Comparison of ENCODE assay signal across 24 mouse cellular contexts in the genomic region with DNA sequence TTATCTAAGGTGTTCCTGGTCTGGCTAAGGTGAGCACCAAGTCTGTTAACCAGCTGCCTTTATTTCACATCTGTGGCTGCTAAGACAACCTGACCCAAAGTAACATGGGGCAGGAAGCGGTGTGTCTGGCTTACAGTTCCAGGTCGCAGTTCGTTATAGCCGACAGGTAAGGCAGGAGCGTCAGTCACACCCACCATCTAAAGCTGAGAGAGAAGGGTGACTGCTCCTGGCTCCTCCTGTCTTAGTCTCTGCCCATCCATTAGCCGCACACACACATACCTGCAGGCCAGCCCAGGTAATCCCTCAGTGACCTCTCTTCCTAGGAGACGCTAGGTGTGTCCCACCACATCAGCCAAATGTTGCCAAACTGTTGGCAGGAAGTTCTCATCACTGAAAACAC. TPM values are rescaled to one million over a fixed set of nuclear protein-coding genes. Genes with fewer than 3 reads are reported as not detected.
A peak's percentile ranks its signal among the peaks of the same experiment; 100 is the strongest.
DNase-seq lines count a peak whose midpoint lies in the region; ATAC-seq lines count a peak whose summit lies in the region.
"Had no signal": no experiment of that assay in that cellular context is flagged by ENCODE, and none has a peak within 500 bp of the region (broad histone marks: within the 10 kb centered on the region; RNA-seq: fewer than 3 reads in every experiment).

No protein-coding gene starts in this region.

- no peak for ATAC-seq in heart, embryonic 12.5 days (ENCODE audit: insufficient number of reproducible peaks, low FRiP score)
- ATAC-seq in megakaryocyte, adult 5-6 weeks (ENCODE audit: poor library complexity, severe bottlenecking) = no peak
- peak; percentile 32 for ATAC-seq in inflammation-experienced regulatory T-cells, adult 6 months
- no peak for ATAC-seq in midbrain, embryonic 13.5 days
- ATAC-seq: hindbrain, embryonic 16.5 days had no signal

- H3K4me2 ChIP-seq in heart, embryonic 12.5 days = no peak overlapping the region
- H3K4me2 ChIP-seq in midbrain, embryonic 13.5 days (replicated peaks) = no peak overlapping the region
- H3K4me2 ChIP-seq: embryonic facial prominence, embryonic 12.5 days; embryonic facial prominence, embryonic 15.5 days; heart, embryonic 11.5 days; heart, embryonic 15.5 days; hindbrain, embryonic 13.5 days had no signal

- 64% methylated on average over 7 of the region's 7 CpGs for WGBS in heart, embryonic 12.5 days
- 84% methylated on average over 7 of the region's 7 CpGs for WGBS in midbrain, embryonic 13.5 days

- no peak overlapping the region for H3K9ac ChIP-seq in heart, embryonic 12.5 days
- H3K9ac ChIP-seq in midbrain, embryonic 13.5 days (replicated peaks) = no peak overlapping the region
- H3K9ac ChIP-seq: embryonic facial prominence, embryonic 12.5 days; embryonic facial prominence, embryonic 15.5 days; forebrain, postnatal 0 days; heart, embryonic 15.5 days had no signal

- H3K27ac ChIP-seq in heart, embryonic 12.5 days (ENCODE audit: poor library complexity, severe bottlenecking) = no peak overlapping the region
- H3K27ac ChIP-seq in midbrain, embryonic 13.5 days = no peak overlapping the region
- H3K27ac ChIP-seq: embryonic facial prominence, embryonic 12.5 days; embryonic facial prominence, embryonic 15.5 days; heart, embryonic 15.5 days; hindbrain, embryonic 13.5 days had no signal

- peak; percentile 1 for DNase-seq in adrenal gland, adult 2 months
- no peak for DNase-seq in adrenal gland, postnatal 25 days
- peak; percentile 91 for DNase-seq in heart, adult 11 months

- no peaks in the 10 kb centered on the region for H3K27me3 ChIP-seq in heart, embryonic 12.5 days (replicated peaks)
- H3K27me3 ChIP-seq in megakaryocyte, embryonic 14.5 days (replicated peaks) = no peaks in the 10 kb centered on the region
- no peaks in the 10 kb centered on the region for H3K27me3 ChIP-seq in midbrain, embryonic 13.5 days
- H3K27me3 ChIP-seq: embryonic facial prominence, embryonic 12.5 days; embryonic facial prominence, embryonic 15.5 days; heart, embryonic 15.5 days; hindbrain, embryonic 13.5 days had no signal

- peaks cover 54% of the 10 kb centered on the region for H3K4me1 ChIP-seq in heart, embryonic 12.5 days (replicated peaks)
- H3K4me1 ChIP-seq in megakaryocyte, embryonic 14.5 days = peaks cover 96% of the 10 kb centered on the region
- peaks cover 14% of the 10 kb centered on the region for H3K4me1 ChIP-seq in midbrain, embryonic 13.5 days (replicated peaks)

- no peaks in the 10 kb centered on the region for H3K36me3 ChIP-seq in heart, embryonic 12.5 days
- H3K36me3 ChIP-seq in megakaryocyte, embryonic 14.5 days (replicated peaks; ENCODE audit: low read length) = peaks cover 31% of the 10 kb centered on the region
- no peaks in the 10 kb centered on the region for H3K36me3 ChIP-seq in midbrain, embryonic 13.5 days
- H3K36me3 ChIP-seq: embryonic facial prominence, embryonic 12.5 days; embryonic facial prominence, embryonic 15.5 days; heart, embryonic 15.5 days; hindbrain, embryonic 10.5 days; hindbrain, embryonic 13.5 days had no signal

- H3K9me3 ChIP-seq in heart, embryonic 12.5 days (replicated peaks) = no peaks in the 10 kb centered on the region
- no peaks in the 10 kb centered on the region for H3K9me3 ChIP-seq in megakaryocyte, embryonic 14.5 days
- H3K9me3 ChIP-seq in midbrain, embryonic 13.5 days = no peaks in the 10 kb centered on the region
- H3K9me3 ChIP-seq: embryonic facial prominence, embryonic 12.5 days; embryonic facial prominence, embryonic 15.5 days; heart, embryonic 15.5 days; hindbrain, embryonic 10.5 days; hindbrain, embryonic 13.5 days had no signal

- no peak overlapping the region for H3K4me3 ChIP-seq in heart, embryonic 12.5 days
- H3K4me3 ChIP-seq in megakaryocyte, embryonic 14.5 days (replicated peaks) = peak overlapping the region; percentile 53
- no peak overlapping the region for H3K4me3 ChIP-seq in midbrain, embryonic 13.5 days (replicated peaks)
- H3K4me3 ChIP-seq: embryonic facial prominence, embryonic 12.5 days; embryonic facial prominence, embryonic 15.5 days; heart, embryonic 15.5 days; hindbrain, embryonic 10.5 days; hindbrain, embryonic 13.5 days had no signal

RNA-seq across cellular contexts. Expression of gene Hacl1, which starts 15.3 kb away (rescaled TPM):
- total RNA-seq in adrenal gland, adult 2 months (2021) = 10 to 100 TPM; 38.9 to 67.1 TPM
- polyA plus RNA-seq in adrenal gland, adult 2 months (2012; rRNA removed) = 10.8 and 15.2 TPM in 2 replicates
- 53.2 and 69.0 TPM in 2 replicates for total RNA-seq in adrenal gland, postnatal 25 days (2021)
- polyA plus RNA-seq in heart, embryonic 12.5 days (2016; fragmentation: Nextera tagmentation; extraction: Ambion mirVana) = 7.9 and 13.2 TPM in 2 replicates
- polyA plus RNA-seq in megakaryocyte, embryonic 14.5 days (2012; ENCODE audit: insufficient read depth, low replicate concordance) = 2.9 TPM in 1 of 2 replicates, not detected in the other
- total RNA-seq in megakaryocyte, adult 5-6 weeks (2015) = 8.0 and 12.2 TPM in 2 replicates
- 14.6 and 18.1 TPM in 2 replicates for total RNA-seq in megakaryocyte, adult 5-6 weeks (2017)
- polyA plus RNA-seq in inflammation-experienced regulatory T-cells, adult 6 months (2017; shearing (Covaris generic)) = 10 to 100 TPM; 23.5 to 36.6 (median 25.0) TPM
- 7.5 and 8.6 TPM in 2 replicates for polyA plus RNA-seq in midbrain, embryonic 13.5 days (2015; fragmentation: Nextera tagmentation; extraction: Ambion mirVana)

RNA-seq across cellular contexts. Expression of gene Btd, which starts 15.6 kb away (rescaled TPM):
- total RNA-seq in adrenal gland, adult 2 months (2021) = 10 to 100 TPM; 55.6 to 63.4 TPM
- 45.8 and 46.2 TPM in 2 replicates for polyA plus RNA-seq in adrenal gland, adult 2 months (2012; rRNA removed)
- 65.9 and 70.8 TPM in 2 replicates for total RNA-seq in adrenal gland, postnatal 25 days (2021)
- polyA plus RNA-seq in heart, embryonic 12.5 days (2016; fragmentation: Nextera tagmentation; extraction: Ambion mirVana) = 23.1 and 27.8 TPM in 2 replicates
- 2.2 and 10.5 TPM in 2 replicates for polyA plus RNA-seq in megakaryocyte, embryonic 14.5 days (2012; ENCODE audit: insufficient read depth, low replicate concordance)
- 14.8 and 17.0 TPM in 2 replicates for total RNA-seq in megakaryocyte, adult 5-6 weeks (2015)
- 11.3 and 18.5 TPM in 2 replicates for total RNA-seq in megakaryocyte, adult 5-6 weeks (2017)
- 10 to 100 TPM; 20.3 to 28.6 (median 24.2) TPM for polyA plus RNA-seq in inflammation-experienced regulatory T-cells, adult 6 months (2017; shearing (Covaris generic))
- polyA plus RNA-seq in midbrain, embryonic 13.5 days (2015; fragmentation: Nextera tagmentation; extraction: Ambion mirVana) = 13.6 and 14.8 TPM in 2 replicates

RNA-seq across cellular contexts. Expression of gene Gm49387, which starts 15.7 kb away (rescaled TPM):
- 1 to 10 TPM in 1 of 2 experiments, not detected in 1; 2.3 TPM for total RNA-seq in adrenal gland, adult 2 months (2021)
- 1.9 TPM in 1 of 2 replicates, not detected in the other for polyA plus RNA-seq in adrenal gland, adult 2 months (2012; rRNA removed)
- total RNA-seq in adrenal gland, postnatal 25 days (2021) = 0.62 and 1.2 TPM in 2 replicates
- polyA plus RNA-seq in heart, embryonic 12.5 days (2016; fragmentation: Nextera tagmentation; extraction: Ambion mirVana) = 0.10 and 3.7 TPM in 2 replicates
- polyA plus RNA-seq in megakaryocyte, embryonic 14.5 days (2012; ENCODE audit: insufficient read depth, low replicate concordance) = not detected in 2 replicates
- total RNA-seq in megakaryocyte, adult 5-6 weeks (2015) = not detected in 2 replicates
- total RNA-seq in megakaryocyte, adult 5-6 weeks (2017) = not detected in 2 replicates
- 1 to 10 TPM in 1 of 3 experiments, not detected in 2; 1.5 TPM for polyA plus RNA-seq in inflammation-experienced regulatory T-cells, adult 6 months (2017; shearing (Covaris generic))
- polyA plus RNA-seq in midbrain, embryonic 13.5 days (2015; fragmentation: Nextera tagmentation; extraction: Ambion mirVana) = not detected in 2 replicates
- total RNA-seq: adrenal gland, adult 18-20 months; common myeloid progenitor, adult 5-6 weeks; forebrain, postnatal 0 days; granulocyte monocyte progenitor cell, adult 5-6 weeks had no signal
- polyA plus RNA-seq: brain, embryonic 14.5 days; cerebellum, adult 2 months; forebrain, embryonic 11.5 days; forebrain, embryonic 14.5 days; frontal cortex, adult 2 months had no signal
